Mouse (Mus musculus): ENCODE measurements around the gene Gne. TPM values are rescaled to one million over a fixed set of nuclear protein-coding genes. Genes with fewer than 3 reads are reported as not detected.
A peak's percentile ranks its signal among the peaks of the same experiment; 100 is the strongest.

Gne gene
- polyA plus RNA-seq, 1 experiment from 2014 or later: 26.4 TPM

- H3K27me3 ChIP-seq (ENCODE audit: insufficient read depth, low read length): no peaks in the 10 kb centered on the region
- H3K9ac ChIP-seq (replicated peaks; ENCODE audit: low read length): no peak overlapping the region; the same call in 1 of the 2 replicates
- H3K4me3 ChIP-seq (ENCODE audit: low read length): no peak overlapping the region
- ATAC-seq (ENCODE audit: low FRiP score, low TSS enrichment): no peak
- peaks cover 51% of the 10 kb centered on the region for H3K4me1 ChIP-seq (ENCODE audit: insufficient read depth, low read length)
- no peaks in the 10 kb centered on the region for H3K9me3 ChIP-seq (ENCODE audit: low read length)
- no peak overlapping the region for H3K27ac ChIP-seq (ENCODE audit: low read length)
- 80% methylated on average over 4 of the region's 4 CpGs for WGBS
- H3K36me3 ChIP-seq (ENCODE audit: insufficient read depth, low read length): peaks cover 14% of the 10 kb centered on the region
- H3K4me2 ChIP-seq (replicated peaks; ENCODE audit: low read depth, low read length): no peak overlapping the region; the same call in 1 of the 2 replicates
Measured at GRCm38 (mm10) chr4:44016071-44016470, 67.9 kb downstream of the Gne start.

- Histone ChIP-seq H3K4me3 (ENCODE audit: low read length) (peak overlapping the region; percentile 86), H3K27ac (ENCODE audit: low read length) (no peak overlapping the region), H3K4me1 (ENCODE audit: insufficient read depth, low read length) (peaks cover 51% of the 10 kb centered on the region), H3K36me3 (ENCODE audit: insufficient read depth, low read length) (no peaks in the 10 kb centered on the region; the same call in 1 of the 2 replicates), H3K9me3 (ENCODE audit: low read length) (no peaks in the 10 kb centered on the region), H3K9ac (replicated peaks; ENCODE audit: low read length) (peak overlapping the region; percentile 85), H3K27me3 (ENCODE audit: insufficient read depth, low read length) (no peaks in the 10 kb centered on the region), H3K4me2 (replicated peaks; ENCODE audit: low read depth, low read length) (peak overlapping the region; percentile 89)
- no peak for ATAC-seq (ENCODE audit: low FRiP score, low TSS enrichment)
- WGBS: 20% methylated on average over 11 of the region's 11 CpGs
Measured at GRCm38 (mm10) chr4:44013391-44014070, 70.4 kb downstream of the Gne start.

GRCm38 (mm10) chr4:44012376-44013367 lies 71.3 kb downstream of the Gne start:
- Histone ChIP-seq H3K36me3 (ENCODE audit: insufficient read depth, low read length) (no peaks in the 10 kb centered on the region), H3K4me2 (replicated peaks; ENCODE audit: low read depth, low read length) (peak overlapping the region; percentile 89), H3K27ac (ENCODE audit: low read length) (peak overlapping the region; percentile 81), H3K4me1 (ENCODE audit: insufficient read depth, low read length) (peaks cover 46% of the 10 kb centered on the region), H3K4me3 (ENCODE audit: low read length) (peak overlapping the region; percentile 86), H3K27me3 (ENCODE audit: insufficient read depth, low read length) (no peaks in the 10 kb centered on the region), H3K9ac (replicated peaks; ENCODE audit: low read length) (peak overlapping the region; percentile 85), H3K9me3 (ENCODE audit: low read length) (no peaks in the 10 kb centered on the region)
- WGBS: under 1% methylated on average over 77 of the region's 77 CpGs
- ATAC-seq (ENCODE audit: low FRiP score, low TSS enrichment): peak; percentile 97

GRCm38 (mm10) chr4:44011799-44012198 lies 72.2 kb downstream of the Gne start:
- Histone ChIP-seq H3K4me1 (ENCODE audit: insufficient read depth, low read length) (peaks cover 38% of the 10 kb centered on the region), H3K4me2 (replicated peaks; ENCODE audit: low read depth, low read length) (peak overlapping the region; percentile 89), H3K27me3 (ENCODE audit: insufficient read depth, low read length) (no peaks in the 10 kb centered on the region), H3K4me3 (ENCODE audit: low read length) (peak overlapping the region; percentile 86), H3K9ac (replicated peaks; ENCODE audit: low read length) (peak overlapping the region; percentile 73), H3K27ac (ENCODE audit: low read length) (peak overlapping the region; percentile 75), H3K36me3 (ENCODE audit: insufficient read depth, low read length) (no peaks in the 10 kb centered on the region), H3K9me3 (ENCODE audit: low read length) (no peaks in the 10 kb centered on the region)
- 80% methylated on average over 3 of the region's 3 CpGs for WGBS
- no peak for ATAC-seq (ENCODE audit: low FRiP score, low TSS enrichment)

GRCm38 (mm10) chr4:44010893-44011292 lies 73.1 kb downstream of the Gne start:
- no peak overlapping the region for H3K4me2 ChIP-seq (replicated peaks; ENCODE audit: low read depth, low read length)
- no peak for ATAC-seq (ENCODE audit: low FRiP score, low TSS enrichment)
- no peak overlapping the region for H3K4me3 ChIP-seq (ENCODE audit: low read length)
- no peaks in the 10 kb centered on the region for H3K36me3 ChIP-seq (ENCODE audit: insufficient read depth, low read length)
- H3K9ac ChIP-seq (replicated peaks; ENCODE audit: low read length): no peak overlapping the region
- no peaks in the 10 kb centered on the region for H3K9me3 ChIP-seq (ENCODE audit: low read length)
- no peak overlapping the region for H3K27ac ChIP-seq (ENCODE audit: low read length)
- 50% methylated on average over 2 of the region's 2 CpGs for WGBS
- H3K4me1 ChIP-seq (ENCODE audit: insufficient read depth, low read length): peaks cover 29% of the 10 kb centered on the region
- no peaks in the 10 kb centered on the region for H3K27me3 ChIP-seq (ENCODE audit: insufficient read depth, low read length)

GRCm38 (mm10) chr4:44010176-44010575 lies 73.8 kb downstream of the Gne start:
- 81% methylated on average over 1 of the region's 1 CpGs for WGBS
- Histone ChIP-seq H3K4me2 (replicated peaks; ENCODE audit: low read depth, low read length) (no peak overlapping the region), H3K4me1 (ENCODE audit: insufficient read depth, low read length) (peaks cover 22% of the 10 kb centered on the region), H3K4me3 (ENCODE audit: low read length) (no peak overlapping the region), H3K27ac (ENCODE audit: low read length) (no peak overlapping the region), H3K9me3 (ENCODE audit: low read length) (no peaks in the 10 kb centered on the region), H3K36me3 (ENCODE audit: insufficient read depth, low read length) (no peaks in the 10 kb centered on the region), H3K27me3 (ENCODE audit: insufficient read depth, low read length) (no peaks in the 10 kb centered on the region), H3K9ac (replicated peaks; ENCODE audit: low read length) (no peak overlapping the region)
- no peak for ATAC-seq (ENCODE audit: low FRiP score, low TSS enrichment)

- Histone ChIP-seq H3K9ac (replicated peaks; ENCODE audit: low read length) (no peak overlapping the region), H3K27me3 (ENCODE audit: insufficient read depth, low read length) (no peaks in the 10 kb centered on the region), H3K4me2 (replicated peaks; ENCODE audit: low read depth, low read length) (no peak overlapping the region), H3K4me1 (ENCODE audit: insufficient read depth, low read length) (no peaks in the 10 kb centered on the region), H3K4me3 (ENCODE audit: low read length) (no peak overlapping the region), H3K36me3 (ENCODE audit: insufficient read depth, low read length) (no peaks in the 10 kb centered on the region), H3K27ac (ENCODE audit: low read length) (no peak overlapping the region), H3K9me3 (ENCODE audit: low read length) (no peaks in the 10 kb centered on the region)
- WGBS: 72% methylated on average over 3 of the region's 3 CpGs
- no peak for ATAC-seq (ENCODE audit: low FRiP score, low TSS enrichment)
Measured at GRCm38 (mm10) chr4:44004623-44005409, 79.2 kb downstream of the Gne start.

- no peaks in the 10 kb centered on the region for H3K9me3 ChIP-seq (ENCODE audit: low read length)
- no peaks in the 10 kb centered on the region for H3K36me3 ChIP-seq (ENCODE audit: insufficient read depth, low read length)
- no peak within 1 kb of the TSS for H3K9ac ChIP-seq (replicated peaks; ENCODE audit: low read length)
- H3K27ac ChIP-seq (ENCODE audit: low read length): no peak within 1 kb of the TSS
- ATAC-seq (ENCODE audit: low FRiP score, low TSS enrichment): no peak
- no peak within 1 kb of the TSS for H3K4me3 ChIP-seq (ENCODE audit: low read length)
- WGBS: 93% methylated on average over 5 of the region's 5 CpGs
- H3K27me3 ChIP-seq (ENCODE audit: insufficient read depth, low read length): no peaks in the 10 kb centered on the region
- no peak within 1 kb of the TSS for H3K4me2 ChIP-seq (replicated peaks; ENCODE audit: low read depth, low read length)
- H3K4me1 ChIP-seq (ENCODE audit: insufficient read depth, low read length): no peaks in the 10 kb centered on the region
Measured at GRCm38 (mm10) chr4:44004126-44004525, 79.9 kb downstream of the Gne start, which contains the start of gene Clta. Gene Clta (plus strand): TSS chr4:44004452.

- Histone ChIP-seq H3K27me3 (ENCODE audit: insufficient read depth, low read length) (no peaks in the 10 kb centered on the region), H3K4me3 (ENCODE audit: low read length) (no peak overlapping the region), H3K9ac (replicated peaks; ENCODE audit: low read length) (no peak overlapping the region), H3K36me3 (ENCODE audit: insufficient read depth, low read length) (no peaks in the 10 kb centered on the region), H3K27ac (ENCODE audit: low read length) (no peak overlapping the region), H3K4me2 (replicated peaks; ENCODE audit: low read depth, low read length) (no peak overlapping the region), H3K9me3 (ENCODE audit: low read length) (no peaks in the 10 kb centered on the region), H3K4me1 (ENCODE audit: insufficient read depth, low read length) (no peaks in the 10 kb centered on the region)
- 85% methylated on average over 6 of the region's 6 CpGs for WGBS
- ATAC-seq (ENCODE audit: low FRiP score, low TSS enrichment): no peak
Measured at GRCm38 (mm10) chr4:44003622-44004021, 80.4 kb downstream of the Gne start.

All from kidney, embryonic 16.5 days (tissue).